ENCODE assay signal across 8 mouse cellular contexts in the genomic region with DNA sequence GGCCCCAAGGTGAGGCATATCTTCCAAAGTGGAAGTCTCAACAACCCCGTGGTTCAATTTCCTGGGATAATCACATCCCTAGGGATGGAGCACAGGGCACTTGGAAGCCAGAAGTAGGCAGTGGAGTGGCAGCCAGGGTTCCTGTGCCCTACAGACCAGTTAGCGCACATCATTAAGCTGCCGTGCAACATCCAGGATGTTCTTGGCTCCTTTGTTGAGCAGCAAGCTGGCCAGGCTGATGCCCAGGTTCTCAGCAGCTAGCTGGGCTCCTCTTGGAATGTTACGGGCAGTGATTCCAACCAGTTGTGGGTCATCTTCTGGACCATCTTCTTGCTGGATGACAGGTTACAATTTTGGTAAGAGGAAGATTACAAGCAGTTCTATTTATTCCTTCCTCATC. TPM values are rescaled to one million over a fixed set of nuclear protein-coding genes. Genes with fewer than 3 reads are reported as not detected.
DNase-seq lines count a peak whose midpoint lies in the region; ATAC-seq and TF ChIP-seq lines count a peak whose summit lies in the region.
"Not testable (repeated sequence)": the region's sequence is repeated elsewhere in the genome, so short reads cannot be mapped to it uniquely, and the experiment has no call there.

No protein-coding gene starts in this region.

- peaks cover 66% of the 10 kb centered on the region for H3K36me3 ChIP-seq in E14TG2a.4 (ENCODE audit: insufficient read depth, low read length)
- peaks cover 61% of the 10 kb centered on the region for H3K36me3 ChIP-seq in embryonic facial prominence, embryonic 14.5 days (ENCODE audit: control insufficient read depth, insufficient read depth, low read length)
- peaks cover 19% of the 10 kb centered on the region for H3K36me3 ChIP-seq in forebrain, postnatal 0 days (ENCODE audit: insufficient read depth)
- peaks cover 31% of the 10 kb centered on the region for H3K36me3 ChIP-seq in hindbrain, embryonic 14.5 days (replicated peaks; ENCODE audit: control insufficient read depth, insufficient read depth)
- peaks cover 77% of the 10 kb centered on the region for H3K36me3 ChIP-seq in liver, embryonic 16.5 days (ENCODE audit: control insufficient read depth, insufficient read depth)
- peaks cover 22% of the 10 kb centered on the region for H3K36me3 ChIP-seq in midbrain, embryonic 15.5 days (replicated peaks)
- peaks cover 46% of the 10 kb centered on the region for H3K36me3 ChIP-seq in stomach, embryonic 14.5 days (ENCODE audit: control insufficient read depth, insufficient read depth, low read length)

- not testable (repeated sequence) for H3K27ac ChIP-seq in embryonic facial prominence, embryonic 14.5 days (replicated peaks; ENCODE audit: low read depth, low read length); forebrain, postnatal 0 days (ENCODE audit: low read depth, low read length); hindbrain, embryonic 14.5 days; left cerebral cortex, adult 2 months; midbrain, embryonic 15.5 days; stomach, embryonic 14.5 days (ENCODE audit: low read length)
- H3K27ac ChIP-seq in liver, embryonic 16.5 days (ENCODE audit: low read length): peak overlapping the region; percentile 99

- peak overlapping the region; percentile 54 for H3K9ac ChIP-seq in embryonic facial prominence, embryonic 14.5 days (ENCODE audit: low read depth, low read length)
- H3K9ac ChIP-seq in forebrain, postnatal 0 days: peak overlapping the region; percentile 18; the same call in 1 of the 2 replicates
- H3K9ac ChIP-seq in hindbrain, embryonic 14.5 days: peak overlapping the region; percentile 93
- peak overlapping the region; percentile 96 for H3K9ac ChIP-seq in liver, embryonic 16.5 days (ENCODE audit: low read depth, low read length)
- H3K9ac ChIP-seq in midbrain, embryonic 15.5 days: peak overlapping the region; percentile 27
- peak overlapping the region; percentile 98; the same call in 1 of the 2 replicates for H3K9ac ChIP-seq in stomach, embryonic 14.5 days (replicated peaks; ENCODE audit: low read depth, low read length)

- WGBS in embryonic facial prominence, embryonic 14.5 days: 29% methylated on average over 4 of the region's 4 CpGs
- 24% methylated on average over 4 of the region's 4 CpGs for WGBS in forebrain, postnatal 0 days
- 29% methylated on average over 4 of the region's 4 CpGs for WGBS in hindbrain, embryonic 14.5 days
- 24% methylated on average over 4 of the region's 4 CpGs for WGBS in liver, embryonic 16.5 days (ENCODE audit: insufficient replicate concordance)
- WGBS in midbrain, embryonic 15.5 days: 32% methylated on average over 4 of the region's 4 CpGs
- WGBS in stomach, embryonic 14.5 days: 29% methylated on average over 4 of the region's 4 CpGs

- H3K27me3 ChIP-seq in E14TG2a.4 (ENCODE audit: insufficient read depth, low read length); embryonic facial prominence, embryonic 14.5 days (replicated peaks; ENCODE audit: control insufficient read depth, insufficient read depth, low read length); forebrain, postnatal 0 days (ENCODE audit: insufficient read depth, low read length); hindbrain, embryonic 14.5 days (ENCODE audit: control insufficient read depth, insufficient read depth, low read length); liver, embryonic 16.5 days (ENCODE audit: control insufficient read depth, insufficient read depth, low read depth, low read length); midbrain, embryonic 15.5 days (replicated peaks); stomach, embryonic 14.5 days (ENCODE audit: control insufficient read depth, insufficient read depth, low read length): not testable (repeated sequence)

- intact Hi-C loops in left cerebral cortex, adult 2 months (cut with DNase I): not testable (repeated sequence)

- not testable (repeated sequence) for TF ChIP-seq CTCF in E14TG2a.4 (conservative IDR thresholded peaks at IDR 0.05; ENCODE audit: low read length); forebrain, postnatal 0 days (IDR thresholded peaks at IDR 0.05; ENCODE audit: low read depth); left cerebral cortex, adult 2 months (IDR thresholded peaks at IDR 0.05)

- H3K4me3 ChIP-seq in E14TG2a.4 (replicated peaks; ENCODE audit: low read length): peak overlapping the region; percentile 98
- peak overlapping the region; percentile 90 for H3K4me3 ChIP-seq in embryonic facial prominence, embryonic 14.5 days (ENCODE audit: low read depth, low read length)
- H3K4me3 ChIP-seq in forebrain, postnatal 0 days (ENCODE audit: low read depth, low read length): 0 out of 2 replicates have a peak overlapping the region, but pooled peaks have one; percentile 3
- H3K4me3 ChIP-seq in hindbrain, embryonic 14.5 days (replicated peaks; ENCODE audit: low read length): peak overlapping the region; percentile 81
- H3K4me3 ChIP-seq in left cerebral cortex, adult 2 months: 0 out of 2 replicates have a peak overlapping the region, but pooled peaks have one; percentile 18
- H3K4me3 ChIP-seq in liver, embryonic 16.5 days (ENCODE audit: low read depth, low read length): peak overlapping the region; percentile 85
- H3K4me3 ChIP-seq in midbrain, embryonic 15.5 days: peak overlapping the region; percentile 88
- H3K4me3 ChIP-seq in stomach, embryonic 14.5 days (ENCODE audit: low read depth, low read length): peak overlapping the region; percentile 83

- DNase-seq in embryonic facial prominence, embryonic 14.5 days (ENCODE audit: low spot score); forebrain, postnatal 0 days; hindbrain, embryonic 14.5 days (ENCODE audit: low spot score); left cerebral cortex, adult 2 months (ENCODE audit: extremely low spot score in 1 of 2, low spot score in 2 of 2): not testable (repeated sequence)

- ATAC-seq in embryonic facial prominence, embryonic 14.5 days (ENCODE audit: low read depth); forebrain, postnatal 0 days; hindbrain, embryonic 14.5 days (ENCODE audit: low FRiP score); liver, embryonic 16.5 days (ENCODE audit: low read depth); midbrain, embryonic 15.5 days (replicated peaks); stomach, embryonic 14.5 days (ENCODE audit: insufficient number of reproducible peaks, insufficient read depth, low FRiP score, low read depth): not testable (repeated sequence)

- peaks cover 54% of the 10 kb centered on the region for H3K4me1 ChIP-seq in E14TG2a.4 (replicated peaks; ENCODE audit: low read depth, low read length)
- H3K4me1 ChIP-seq in embryonic facial prominence, embryonic 14.5 days (ENCODE audit: control insufficient read depth, insufficient read depth, low read length): peaks cover 12% of the 10 kb centered on the region
- not testable (repeated sequence) for H3K4me1 ChIP-seq in forebrain, postnatal 0 days (ENCODE audit: insufficient read depth)
- H3K4me1 ChIP-seq in hindbrain, embryonic 14.5 days (replicated peaks; ENCODE audit: control insufficient read depth, insufficient read depth, low read length): peaks cover 14% of the 10 kb centered on the region
- H3K4me1 ChIP-seq in liver, embryonic 16.5 days (ENCODE audit: control insufficient read depth, low read depth, low read length): peaks cover 28% of the 10 kb centered on the region
- H3K4me1 ChIP-seq in midbrain, embryonic 15.5 days: peaks cover 21% of the 10 kb centered on the region
- H3K4me1 ChIP-seq in stomach, embryonic 14.5 days (ENCODE audit: control insufficient read depth, insufficient read depth, low read length): peaks cover 14% of the 10 kb centered on the region

- H3K4me2 ChIP-seq in embryonic facial prominence, embryonic 14.5 days (ENCODE audit: low read depth, low read length): peak overlapping the region; percentile 85
- H3K4me2 ChIP-seq in forebrain, postnatal 0 days (ENCODE audit: low read depth): peak overlapping the region; percentile 66
- H3K4me2 ChIP-seq in hindbrain, embryonic 14.5 days (replicated peaks): peak overlapping the region; percentile 96
- H3K4me2 ChIP-seq in liver, embryonic 16.5 days (ENCODE audit: low read depth, low read length): peak overlapping the region; percentile 79
- H3K4me2 ChIP-seq in midbrain, embryonic 15.5 days: peak overlapping the region; percentile 88
- peak overlapping the region; percentile 72 for H3K4me2 ChIP-seq in stomach, embryonic 14.5 days (replicated peaks; ENCODE audit: low read depth, low read length)

- not testable (repeated sequence) for H3K9me3 ChIP-seq in E14TG2a.4 (ENCODE audit: low read length); embryonic facial prominence, embryonic 14.5 days (ENCODE audit: control insufficient read depth, low read length); forebrain, postnatal 0 days (ENCODE audit: low read length); hindbrain, embryonic 14.5 days (ENCODE audit: control insufficient read depth, low read length); liver, embryonic 16.5 days (replicated peaks; ENCODE audit: control insufficient read depth, low read length); midbrain, embryonic 15.5 days; stomach, embryonic 14.5 days (ENCODE audit: control insufficient read depth, low read depth, low read length)

RNA-seq across cellular contexts. Expression of gene H2afx, which starts 2.0 kb away (rescaled TPM):
- 202 and 227 TPM in 2 replicates for polyA plus RNA-seq in embryonic facial prominence, embryonic 14.5 days (2014; fragmentation: Nextera tagmentation; extraction: Ambion mirVana)
- 97.8 and 109 TPM in 2 replicates for total RNA-seq in forebrain, postnatal 0 days (2014; rRNA removed)
- 143 and 149 TPM in 2 replicates for polyA plus RNA-seq in forebrain, postnatal 0 days (2015; fragmentation: Nextera tagmentation; extraction: Ambion mirVana)
- 102 and 107 TPM in 2 replicates for polyA plus RNA-seq in hindbrain, embryonic 14.5 days (2014; fragmentation: Nextera tagmentation; extraction: Ambion mirVana)
- 10 to 100 TPM; 46.1 to 53.2 TPM for total RNA-seq in left cerebral cortex, adult 2 months (2021)
- 191 and 216 TPM in 2 replicates for polyA plus RNA-seq in liver, embryonic 16.5 days (2015; fragmentation: Nextera tagmentation; extraction: Ambion mirVana)
- 121 and 132 TPM in 2 replicates for polyA plus RNA-seq in midbrain, embryonic 15.5 days (2015; fragmentation: Nextera tagmentation; extraction: Ambion mirVana)
- 289 and 335 TPM in 2 replicates for polyA plus RNA-seq in stomach, embryonic 14.5 days (2014; fragmentation: Nextera tagmentation; extraction: Ambion mirVana)

RNA-seq across cellular contexts. Expression of gene Hmbs, which starts 7.5 kb away (rescaled TPM):
- polyA plus RNA-seq in embryonic facial prominence, embryonic 14.5 days (2014; fragmentation: Nextera tagmentation; extraction: Ambion mirVana): 98.5 and 99.9 TPM in 2 replicates
- 38.1 and 38.6 TPM in 2 replicates for total RNA-seq in forebrain, postnatal 0 days (2014; rRNA removed)
- 53.3 and 55.0 TPM in 2 replicates for polyA plus RNA-seq in forebrain, postnatal 0 days (2015; fragmentation: Nextera tagmentation; extraction: Ambion mirVana)
- 60.8 and 62.2 TPM in 2 replicates for polyA plus RNA-seq in hindbrain, embryonic 14.5 days (2014; fragmentation: Nextera tagmentation; extraction: Ambion mirVana)
- 10 to 100 TPM; 20.8 to 21.1 TPM for total RNA-seq in left cerebral cortex, adult 2 months (2021)
- 1,376 and 1,388 TPM in 2 replicates for polyA plus RNA-seq in liver, embryonic 16.5 days (2015; fragmentation: Nextera tagmentation; extraction: Ambion mirVana)
- 63.1 and 65.6 TPM in 2 replicates for polyA plus RNA-seq in midbrain, embryonic 15.5 days (2015; fragmentation: Nextera tagmentation; extraction: Ambion mirVana)
- polyA plus RNA-seq in stomach, embryonic 14.5 days (2014; fragmentation: Nextera tagmentation; extraction: Ambion mirVana): 112 and 130 TPM in 2 replicates

RNA-seq across cellular contexts. Expression of gene Dpagt1, which starts 10.7 kb away (rescaled TPM):
- polyA plus RNA-seq in embryonic facial prominence, embryonic 14.5 days (2014; fragmentation: Nextera tagmentation; extraction: Ambion mirVana): 34.3 and 34.9 TPM in 2 replicates
- total RNA-seq in forebrain, postnatal 0 days (2014; rRNA removed): 17.7 and 18.3 TPM in 2 replicates
- 30.1 and 30.6 TPM in 2 replicates for polyA plus RNA-seq in forebrain, postnatal 0 days (2015; fragmentation: Nextera tagmentation; extraction: Ambion mirVana)
- 34.6 and 36.1 TPM in 2 replicates for polyA plus RNA-seq in hindbrain, embryonic 14.5 days (2014; fragmentation: Nextera tagmentation; extraction: Ambion mirVana)
- total RNA-seq in left cerebral cortex, adult 2 months (2021): 10 to 100 TPM; 13.8 to 14.6 TPM
- polyA plus RNA-seq in liver, embryonic 16.5 days (2015; fragmentation: Nextera tagmentation; extraction: Ambion mirVana): 17.5 and 20.1 TPM in 2 replicates
- polyA plus RNA-seq in midbrain, embryonic 15.5 days (2015; fragmentation: Nextera tagmentation; extraction: Ambion mirVana): 36.5 and 36.9 TPM in 2 replicates
- polyA plus RNA-seq in stomach, embryonic 14.5 days (2014; fragmentation: Nextera tagmentation; extraction: Ambion mirVana): 44.5 and 46.7 TPM in 2 replicates

RNA-seq across cellular contexts. Expression of gene C2cd2l, which starts 16.4 kb away (rescaled TPM):
- 7.3 and 9.5 TPM in 2 replicates for polyA plus RNA-seq in embryonic facial prominence, embryonic 14.5 days (2014; fragmentation: Nextera tagmentation; extraction: Ambion mirVana)
- total RNA-seq in forebrain, postnatal 0 days (2014; rRNA removed): 42.9 and 54.2 TPM in 2 replicates
- 26.2 and 33.2 TPM in 2 replicates for polyA plus RNA-seq in forebrain, postnatal 0 days (2015; fragmentation: Nextera tagmentation; extraction: Ambion mirVana)
- polyA plus RNA-seq in hindbrain, embryonic 14.5 days (2014; fragmentation: Nextera tagmentation; extraction: Ambion mirVana): 24.0 and 25.6 TPM in 2 replicates
- total RNA-seq in left cerebral cortex, adult 2 months (2021): 100 to 1,000 TPM; 190 to 222 TPM
- polyA plus RNA-seq in liver, embryonic 16.5 days (2015; fragmentation: Nextera tagmentation; extraction: Ambion mirVana): 7.8 and 9.1 TPM in 2 replicates
- 27.3 and 30.6 TPM in 2 replicates for polyA plus RNA-seq in midbrain, embryonic 15.5 days (2015; fragmentation: Nextera tagmentation; extraction: Ambion mirVana)
- 5.7 and 9.6 TPM in 2 replicates for polyA plus RNA-seq in stomach, embryonic 14.5 days (2014; fragmentation: Nextera tagmentation; extraction: Ambion mirVana)

RNA-seq across cellular contexts. Expression of gene Vps11, which starts 25.0 kb away (rescaled TPM):
- 24.5 and 25.8 TPM in 2 replicates for polyA plus RNA-seq in embryonic facial prominence, embryonic 14.5 days (2014; fragmentation: Nextera tagmentation; extraction: Ambion mirVana)
- 37.6 and 39.1 TPM in 2 replicates for total RNA-seq in forebrain, postnatal 0 days (2014; rRNA removed)
- 36.2 and 39.9 TPM in 2 replicates for polyA plus RNA-seq in forebrain, postnatal 0 days (2015; fragmentation: Nextera tagmentation; extraction: Ambion mirVana)
- 34.8 and 42.4 TPM in 2 replicates for polyA plus RNA-seq in hindbrain, embryonic 14.5 days (2014; fragmentation: Nextera tagmentation; extraction: Ambion mirVana)
- total RNA-seq in left cerebral cortex, adult 2 months (2021): 10 to 100 TPM; 52.1 to 53.1 TPM
- polyA plus RNA-seq in liver, embryonic 16.5 days (2015; fragmentation: Nextera tagmentation; extraction: Ambion mirVana): 14.3 and 14.4 TPM in 2 replicates
- polyA plus RNA-seq in midbrain, embryonic 15.5 days (2015; fragmentation: Nextera tagmentation; extraction: Ambion mirVana): 43.3 and 45.7 TPM in 2 replicates
- 24.5 and 25.4 TPM in 2 replicates for polyA plus RNA-seq in stomach, embryonic 14.5 days (2014; fragmentation: Nextera tagmentation; extraction: Ambion mirVana)

Comparison
In these comparisons a context has a peak if more than half of its experiments do, and no peak if none do; other contexts are left out.
1. H3K4me3 ChIP-seq: peak in every context shown above with its lines; median percentile 98 in E14TG2a.4; 90 in embryonic facial prominence, embryonic 14.5 days; 88 in midbrain, embryonic 15.5 days; 85 in liver, embryonic 16.5 days; 83 in stomach, embryonic 14.5 days; 81 in hindbrain, embryonic 14.5 days; 18 in left cerebral cortex, adult 2 months; 3 in forebrain, postnatal 0 days.
2. H3K9ac ChIP-seq: peak in every context shown above with its lines; median percentile 98 in stomach, embryonic 14.5 days; 96 in liver, embryonic 16.5 days; 93 in hindbrain, embryonic 14.5 days; 54 in embryonic facial prominence, embryonic 14.5 days; 27 in midbrain, embryonic 15.5 days; 18 in forebrain, postnatal 0 days.
3. RNA of gene Hmbs, which starts 7.5 kb away (polyA plus RNA-seq): 1,376 to 1,388 TPM in liver, embryonic 16.5 days; 112 to 130 TPM in stomach, embryonic 14.5 days, 98.5 to 99.9 TPM in embryonic facial prominence, embryonic 14.5 days, 63.1 to 65.6 TPM in midbrain, embryonic 15.5 days, 60.8 to 62.2 TPM in hindbrain, embryonic 14.5 days and 53.3 to 55.0 TPM in forebrain, postnatal 0 days; every median in the first group is over 10 times any median in the second.
4. Peak in every context shown above with its lines, with median percentiles within 50 percentile points of each other: H3K4me2 ChIP-seq.